Mouse (Mus musculus) E14TG2a.4 (cell line): ENCODE measurements around the gene Tma16.

Source experiments
- CTCF ChIP-seq: conservative IDR thresholded peaks from 2 replicates; pipeline ENCODE4 v1.5.1; 2014; ENCODE audit warnings: low read length
- NANOG ChIP-seq: IDR thresholded peaks from 2 replicates; pipeline ENCODE4 v1.6.1; 2014; ENCODE audit warnings: borderline replicate concordance, low read length, mixed read lengths

DNA sequence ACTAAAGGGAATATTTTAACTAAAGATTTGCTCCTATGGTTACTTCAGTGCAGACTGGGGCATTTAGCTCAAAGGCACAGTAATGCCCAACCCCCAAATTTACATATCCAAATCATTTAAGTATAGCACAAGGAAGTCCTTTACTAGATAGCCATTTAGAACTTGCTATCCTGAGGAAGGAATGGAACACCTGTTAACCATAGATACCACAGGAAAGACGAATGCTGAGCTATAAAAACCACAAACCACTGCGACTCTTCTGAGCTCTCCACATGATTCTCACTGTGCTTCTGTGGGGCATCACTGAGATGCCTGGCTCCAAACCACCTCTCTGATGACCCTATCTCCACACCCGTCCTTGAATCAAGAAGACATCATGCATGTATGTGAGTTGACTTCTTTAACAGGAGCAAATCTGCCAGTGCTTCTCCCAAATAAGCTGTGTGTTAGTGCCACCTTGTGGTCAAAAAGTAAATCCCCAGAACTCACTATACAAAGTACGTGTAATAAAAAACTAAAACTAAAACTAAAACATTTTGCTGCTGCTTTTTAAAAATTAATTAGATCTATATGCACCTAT is 10.8 kb upstream of the Tma16 start:
- TF ChIP-seq CTCF, result peak; percentile 73
- TF ChIP-seq NANOG, result no peak
